Mouse (Mus musculus) heart, embryonic 13.5 days (tissue): Measurements from ENCODE around the gene S100a3. TPM values are rescaled to one million over a fixed set of nuclear protein-coding genes. Genes with fewer than 3 reads are reported as not detected.

Experiments
- ATAC-seq: fragments of 200-750 bp; cut with Nextera tagmentation; 2 replicates; pipeline ENCODE4 v1.8.0; 2017; ENCODE audit warnings: moderate TSS enrichment; ENCODE audit not compliant: insufficient number of reproducible peaks, low FRiP score, low TSS enrichment; ENCODE audit errors: extremely low read depth
- H3K27ac ChIP-seq: fragments of 300-500 bp; sonication (generic); replicated peaks from 2 replicates; pipeline ENCODE4 v1.5.1; 2015; ENCODE audit warnings: moderate library complexity, mild to moderate bottlenecking, inconsistent platforms
- H3K27me3 ChIP-seq: fragments of 300-500 bp; sonication (generic); replicated peaks from 2 replicates; pipeline ENCODE4 v1.6.1; 2015; ENCODE audit warnings: mild to moderate bottlenecking, inconsistent platforms
- H3K36me3 ChIP-seq: fragments of 300-500 bp; sonication (generic); 2 replicates; pipeline ENCODE4 v1.6.1; 2015; ENCODE audit warnings: mild to moderate bottlenecking, inconsistent platforms
- H3K4me1 ChIP-seq: fragments of 300-500 bp; sonication (generic); 2 replicates; pipeline ENCODE4 v1.6.1; 2015; ENCODE audit warnings: inconsistent platforms
- H3K4me2 ChIP-seq: fragments of 300-500 bp; sonication (generic); 2 replicates; pipeline ENCODE4 v1.6.1; 2015; ENCODE audit warnings: inconsistent platforms, mild to moderate bottlenecking, moderate library complexity
- H3K4me3 ChIP-seq: fragments of 300-500 bp; sonication (generic); 2 replicates; pipeline ENCODE4 v1.5.1; 2015; ENCODE audit warnings: moderate library complexity, mild to moderate bottlenecking, inconsistent platforms
- H3K9ac ChIP-seq: fragments of 300-500 bp; sonication (generic); 2 replicates; pipeline ENCODE4 v1.6.1; 2015; ENCODE audit warnings: inconsistent platforms, mild to moderate bottlenecking, moderate library complexity
- H3K9me3 ChIP-seq: fragments of 300-500 bp; sonication (generic); 2 replicates; pipeline ENCODE4 v1.6.1; 2016; ENCODE audit warnings: inconsistent platforms
- WGBS: fragments of 180-500 bp; shearing (Covaris S2); methylation state at CpG from one replicate; pipeline ENCODE4 v1.1.7; 2015; ENCODE audit warnings: mixed read lengths; 5-methylcytosine and 5-hydroxymethylcytosine counted together
- polyA plus RNA-seq: library from polyadenylated mRNA; unstranded; fragments of >200 nt; fragmentation: Nextera tagmentation; extraction: Ambion mirVana; gene quantifications from 2 replicates; pipeline ENCODE4 v1.2.1, GENCODE M21; 2015

Gene S100a3
- polyA plus RNA-seq, 1 experiment from 2014 or later: 0.27 TPM

DNA sequence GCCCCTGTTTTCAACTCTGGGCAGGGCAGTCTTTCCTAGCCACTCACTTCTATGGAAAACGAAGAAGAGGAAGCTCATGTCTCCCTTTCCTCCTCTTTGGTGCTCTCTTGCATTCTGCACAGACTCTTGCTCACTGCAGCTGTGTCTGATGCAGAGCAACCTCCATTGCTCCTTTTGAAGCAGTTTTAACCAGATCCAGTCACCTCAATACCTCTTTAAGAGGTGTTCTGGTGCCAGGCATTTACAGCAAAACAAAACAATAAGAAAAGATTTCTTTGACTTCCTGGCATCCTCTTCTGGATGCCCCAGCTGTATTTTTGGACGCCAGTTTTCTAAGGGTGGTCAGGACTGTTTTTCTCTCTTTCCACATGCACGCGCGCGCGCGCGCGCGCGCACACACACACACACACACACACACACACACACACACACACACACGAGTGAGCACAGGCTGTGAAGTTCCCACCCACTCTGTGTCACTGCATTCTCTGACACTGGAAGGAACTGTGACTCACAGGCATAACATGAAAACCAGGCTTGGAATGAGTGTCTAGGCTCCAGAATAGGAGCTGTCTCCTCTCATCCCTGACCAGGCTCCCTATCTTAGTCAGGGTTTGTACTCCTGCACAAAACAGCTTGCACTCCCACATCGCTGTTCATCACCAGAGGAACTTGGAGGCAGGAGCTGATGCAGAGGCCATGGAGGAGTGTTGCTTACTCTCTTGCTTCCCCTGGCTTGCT, 27.2 kb downstream of the S100a3 start:
- H3K4me3 ChIP-seq: no peak overlapping the region
- no peaks in the 10 kb centered on the region for H3K27me3 ChIP-seq
- 80% methylated on average over 14 of the region's 14 CpGs for WGBS
- ATAC-seq: no peak
- no peak overlapping the region for H3K9ac ChIP-seq
- no peaks in the 10 kb centered on the region for H3K36me3 ChIP-seq
- H3K4me1 ChIP-seq: peaks cover 31% of the 10 kb centered on the region
- no peaks in the 10 kb centered on the region for H3K9me3 ChIP-seq
- no peak overlapping the region for H3K4me2 ChIP-seq
- 0 out of 2 replicates have a peak overlapping the region, but pooled peaks have one; percentile 20 for H3K27ac ChIP-seq

DNA sequence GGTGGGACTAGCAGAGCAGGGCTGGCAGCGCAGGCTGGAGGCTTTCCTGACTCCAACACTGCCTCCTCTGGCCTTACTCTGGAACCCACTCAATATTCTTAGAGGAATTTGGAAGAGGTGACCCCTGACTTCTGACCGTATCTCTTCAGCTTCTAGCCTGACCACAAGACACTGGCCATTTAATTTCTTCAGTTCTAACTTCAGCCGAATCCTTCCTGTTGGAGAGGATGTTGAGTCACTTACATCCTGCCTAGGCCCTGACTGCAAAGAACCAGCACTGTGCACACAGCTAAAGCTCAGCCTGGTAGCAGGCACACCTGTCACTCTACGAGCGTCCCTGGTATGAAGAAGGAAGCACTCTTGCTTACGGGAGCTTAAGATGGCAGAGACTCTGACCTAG, 29.0 kb downstream of the S100a3 start:
- no peak for ATAC-seq
- 66% methylated on average over 6 of the region's 6 CpGs for WGBS
- no peak overlapping the region for H3K27ac ChIP-seq

DNA sequence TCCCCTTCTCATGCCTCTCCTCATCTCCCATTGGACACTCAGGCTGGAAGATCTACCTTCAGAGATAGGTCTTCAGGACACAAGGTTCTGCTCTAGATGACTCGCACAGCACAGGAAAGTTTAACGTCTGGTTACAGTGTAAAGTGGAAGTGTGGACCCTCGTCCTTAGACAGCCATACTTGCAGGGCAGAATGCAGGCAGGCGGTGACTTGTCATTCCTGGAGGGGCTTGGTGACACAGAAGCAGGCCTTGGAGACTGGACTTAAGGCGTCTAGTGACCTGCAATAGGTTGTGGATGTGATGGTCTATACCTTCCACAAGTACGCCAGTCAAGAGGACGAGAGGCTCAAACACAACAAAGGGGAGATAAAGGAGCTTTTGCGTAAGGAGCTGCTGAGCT, 29.6 kb downstream of the S100a3 start, which contains the start of gene S100a2:
TSS of gene S100a2 (plus strand) at position 301 of the 400 bp plus-strand sequence.
- H3K4me2 ChIP-seq: no peak within 1 kb of the TSS
- no peak within 1 kb of the TSS for H3K9ac ChIP-seq
- no peak for ATAC-seq
- H3K27me3 ChIP-seq: no peaks in the 10 kb centered on the region
- 76% methylated on average over 8 of the region's 8 CpGs for WGBS
- H3K4me1 ChIP-seq: peaks cover 16% of the 10 kb centered on the region
- 0 out of 2 replicates have a peak, but pooled peaks cover 5% of the 10 kb centered on the region for H3K9me3 ChIP-seq
- no peaks in the 10 kb centered on the region for H3K36me3 ChIP-seq
- no peak within 1 kb of the TSS for H3K27ac ChIP-seq
- no peak within 1 kb of the TSS for H3K4me3 ChIP-seq

More for the DNA sequence above, 29.0 kb downstream of the S100a3 start:
- Histone ChIP-seq H3K4me1 (peaks cover 17% of the 10 kb centered on the region), H3K27me3 (no peaks in the 10 kb centered on the region), H3K36me3 (no peaks in the 10 kb centered on the region), H3K9ac (no peak overlapping the region), H3K4me3 (no peak overlapping the region), H3K4me2 (no peak overlapping the region), H3K9me3 (0 out of 2 replicates have a peak, but pooled peaks cover 5% of the 10 kb centered on the region)

- Histone ChIP-seq H3K4me2 (no peak overlapping the region), H3K27me3 (no peaks in the 10 kb centered on the region), H3K36me3 (no peaks in the 10 kb centered on the region), H3K9ac (no peak overlapping the region), H3K4me1 (0 out of 2 replicates have a peak, but pooled peaks cover 7% of the 10 kb centered on the region), H3K9me3 (0 out of 2 replicates have a peak, but pooled peaks cover 5% of the 10 kb centered on the region), H3K27ac (no peak overlapping the region), H3K4me3 (no peak overlapping the region)
- no peak for ATAC-seq
- 68% methylated on average over 1 of the region's 1 CpGs for WGBS
These were observed 34.1 kb downstream of the S100a3 start for GRCm38 (mm10) chr3:90594466-90594865.

GRCm38 (mm10) chr3:90595556-90595955, 35.2 kb downstream of the S100a3 start:
- H3K27me3 ChIP-seq: no peaks in the 10 kb centered on the region
- no peak overlapping the region for H3K4me2 ChIP-seq
- H3K4me1 ChIP-seq: peaks cover 13% of the 10 kb centered on the region
- no peak overlapping the region for H3K9ac ChIP-seq
- no peak for ATAC-seq
- H3K36me3 ChIP-seq: no peaks in the 10 kb centered on the region
- H3K27ac ChIP-seq: no peak overlapping the region
- H3K9me3 ChIP-seq: 0 out of 2 replicates have a peak, but pooled peaks cover 5% of the 10 kb centered on the region
- WGBS: 68% methylated on average over 5 of the region's 5 CpGs
- no peak overlapping the region for H3K4me3 ChIP-seq

GRCm38 (mm10) chr3:90596810-90597209, 36.4 kb downstream of the S100a3 start:
- Histone ChIP-seq H3K9ac (no peak overlapping the region), H3K4me3 (no peak overlapping the region), H3K27ac (no peak overlapping the region), H3K27me3 (no peaks in the 10 kb centered on the region), H3K36me3 (no peaks in the 10 kb centered on the region), H3K9me3 (0 out of 2 replicates have a peak, but pooled peaks cover 5% of the 10 kb centered on the region), H3K4me2 (no peak overlapping the region), H3K4me1 (peaks cover 20% of the 10 kb centered on the region)
- ATAC-seq: no peak
- WGBS: 83% methylated on average over 6 of the region's 6 CpGs

DNA sequence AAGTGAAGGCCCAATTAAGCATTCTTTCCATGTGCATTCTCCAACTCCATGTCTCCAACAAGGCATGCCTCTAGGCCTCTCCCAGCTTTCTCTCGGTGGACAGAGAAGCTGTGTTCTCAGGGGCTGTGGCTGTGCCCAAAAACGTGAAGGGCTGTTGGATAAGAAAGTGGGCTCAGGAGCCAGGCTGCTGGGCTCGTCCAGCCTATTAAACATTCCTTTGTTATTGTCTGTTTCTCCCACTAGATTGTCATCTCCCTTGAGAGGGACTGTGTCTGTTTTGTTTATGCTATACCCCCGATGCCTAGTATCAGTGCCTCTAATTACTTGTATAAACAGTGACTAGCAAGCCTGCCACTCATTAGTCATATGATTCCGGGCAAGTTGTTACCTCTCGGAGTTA, 37.4 kb downstream of the S100a3 start:
- Histone ChIP-seq H3K27me3 (no peaks in the 10 kb centered on the region), H3K4me1 (peaks cover 20% of the 10 kb centered on the region), H3K4me3 (no peak overlapping the region), H3K27ac (no peak overlapping the region), H3K36me3 (no peaks in the 10 kb centered on the region), H3K4me2 (no peak overlapping the region), H3K9me3 (0 out of 2 replicates have a peak, but pooled peaks cover 5% of the 10 kb centered on the region), H3K9ac (no peak overlapping the region)
- no peak for ATAC-seq
- 35% methylated on average over 6 of the region's 6 CpGs for WGBS

DNA sequence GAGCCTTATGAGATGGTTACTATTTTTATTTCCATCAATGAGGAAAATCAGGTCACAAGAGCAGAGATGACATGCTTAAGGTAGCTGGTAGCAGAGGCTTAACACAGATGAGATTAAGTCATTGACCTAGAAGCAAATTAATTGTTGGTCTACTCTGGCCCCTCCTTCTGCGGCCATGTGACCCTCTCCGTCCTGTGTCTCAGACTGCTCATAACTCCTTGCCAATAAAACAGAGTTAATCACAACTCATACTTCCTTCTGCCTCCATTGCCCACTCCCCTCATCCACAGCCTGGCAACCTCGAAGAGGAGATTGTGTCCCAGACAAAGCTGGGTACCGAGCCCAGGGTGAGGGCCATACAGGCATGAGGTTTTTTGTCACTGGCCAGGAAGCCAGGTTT, 37.8 kb downstream of the S100a3 start:
- 0 out of 2 replicates have a peak, but pooled peaks cover 5% of the 10 kb centered on the region for H3K9me3 ChIP-seq
- H3K4me3 ChIP-seq: no peak overlapping the region
- H3K4me2 ChIP-seq: no peak overlapping the region
- WGBS: 66% methylated on average over 4 of the region's 4 CpGs
- no peak for ATAC-seq
- no peak overlapping the region for H3K27ac ChIP-seq
- no peaks in the 10 kb centered on the region for H3K27me3 ChIP-seq
- no peaks in the 10 kb centered on the region for H3K36me3 ChIP-seq
- H3K9ac ChIP-seq: no peak overlapping the region
- H3K4me1 ChIP-seq: peaks cover 23% of the 10 kb centered on the region

- Histone ChIP-seq H3K9me3 (no peaks in the 10 kb centered on the region), H3K9ac (no peak overlapping the region), H3K4me1 (peaks cover 35% of the 10 kb centered on the region), H3K36me3 (no peaks in the 10 kb centered on the region), H3K4me3 (no peak overlapping the region), H3K27ac (no peak overlapping the region), H3K4me2 (no peak overlapping the region), H3K27me3 (no peaks in the 10 kb centered on the region)
- WGBS: 55% methylated on average over 3 of the region's 3 CpGs
- ATAC-seq: no peak
These were observed 39.0 kb downstream of the S100a3 start for GRCm38 (mm10) chr3:90599401-90599800.

GRCm38 (mm10) chr3:90600036-90600435, 39.7 kb downstream of the S100a3 start:
- H3K9ac ChIP-seq: no peak overlapping the region
- ATAC-seq: no peak
- 75% methylated on average over 6 of the region's 6 CpGs for WGBS

DNA sequence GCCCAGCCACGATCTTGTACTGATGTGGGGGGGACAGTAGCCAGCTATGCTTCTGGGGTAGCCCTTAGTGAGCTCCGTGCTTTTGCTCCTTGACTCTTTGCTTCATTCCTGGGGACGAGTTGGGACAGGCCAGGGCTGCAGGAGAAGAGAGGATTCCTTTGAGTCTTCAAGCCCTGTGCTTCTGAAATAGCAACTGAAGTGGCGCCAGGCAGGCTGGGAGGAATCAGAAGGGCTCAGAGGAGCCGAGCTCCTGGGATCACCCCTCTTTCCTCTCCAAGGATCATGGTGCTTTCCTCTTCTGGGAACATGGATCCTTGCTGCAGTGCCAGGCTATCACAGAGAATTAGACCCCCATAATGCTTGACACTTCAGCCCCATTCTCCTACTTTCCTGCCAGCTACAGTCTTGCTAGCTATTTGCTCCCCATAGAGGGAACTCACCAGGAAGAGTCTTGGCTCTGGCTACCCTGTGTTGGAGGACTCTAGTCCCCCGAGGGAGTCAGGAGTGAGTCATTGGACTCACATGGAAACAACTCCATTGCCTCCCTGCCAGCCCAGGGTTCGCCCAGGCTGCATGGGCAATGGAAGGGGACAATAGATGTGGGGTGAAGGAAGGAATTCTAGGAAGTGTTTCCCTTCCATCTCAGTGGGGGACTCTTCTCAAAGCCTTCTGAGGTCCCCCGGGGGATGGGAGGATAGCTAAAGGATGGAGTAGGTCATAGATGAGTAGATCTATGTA, 40.2 kb downstream of the S100a3 start:
- Histone ChIP-seq H3K9ac (no peak overlapping the region), H3K9me3 (no peaks in the 10 kb centered on the region), H3K27ac (no peak overlapping the region), H3K36me3 (no peaks in the 10 kb centered on the region), H3K27me3 (no peaks in the 10 kb centered on the region), H3K4me1 (peaks cover 42% of the 10 kb centered on the region), H3K4me3 (no peak overlapping the region), H3K4me2 (no peak overlapping the region)
- no peak for ATAC-seq
- WGBS: 51% methylated on average over 8 of the region's 8 CpGs

More at GRCm38 (mm10) chr3:90600036-90600435, 39.7 kb downstream of the S100a3 start:
- Histone ChIP-seq H3K27ac (no peak overlapping the region), H3K4me3 (no peak overlapping the region), H3K36me3 (no peaks in the 10 kb centered on the region), H3K4me2 (no peak overlapping the region), H3K9me3 (no peaks in the 10 kb centered on the region), H3K27me3 (no peaks in the 10 kb centered on the region), H3K4me1 (peaks cover 41% of the 10 kb centered on the region)
